Mouse (Mus musculus): ENCODE measurements around the gene Fbxl15. TPM values are rescaled to one million over a fixed set of nuclear protein-coding genes. Genes with fewer than 3 reads are reported as not detected.

The Fbxl15 gene
- polyA plus RNA-seq, 1 experiment from 2014 or later = 16.4 TPM

- Histone ChIP-seq H3K9ac (no peak overlapping the region), H3K27me3 (peaks cover 9% of the 10 kb centered on the region; the same call in 1 of the 2 replicates), H3K4me2 (replicated peaks) (no peak overlapping the region), H3K27ac (replicated peaks) (no peak overlapping the region), H3K36me3 (peaks cover 6% of the 10 kb centered on the region; the same call in 1 of the 2 replicates), H3K4me3 (replicated peaks) (no peak overlapping the region), H3K9me3 (replicated peaks) (no peaks in the 10 kb centered on the region), H3K4me1 (peaks cover 19% of the 10 kb centered on the region)
- ATAC-seq (ENCODE audit: insufficient number of reproducible peaks, low FRiP score, low TSS enrichment, low read depth) = no peak
- 89% methylated on average over 4 of the region's 4 CpGs for WGBS
Measured at GRCm38 (mm10) chr19:46302551-46302950, 25.4 kb upstream of the Fbxl15 start.

GRCm38 (mm10) chr19:46303251-46304215 lies 24.5 kb upstream of the Fbxl15 start:
- Histone ChIP-seq H3K4me1 (peaks cover 23% of the 10 kb centered on the region), H3K9me3 (replicated peaks) (no peaks in the 10 kb centered on the region), H3K36me3 (peaks cover 15% of the 10 kb centered on the region), H3K4me2 (replicated peaks) (peak overlapping the region; percentile 95), H3K9ac (peak overlapping the region; percentile 53; the same call in 1 of the 2 replicates), H3K4me3 (replicated peaks) (peak overlapping the region; percentile 77), H3K27me3 (peaks cover 15% of the 10 kb centered on the region; the same call in 1 of the 2 replicates), H3K27ac (replicated peaks) (peak overlapping the region; percentile 94)
- ATAC-seq (ENCODE audit: insufficient number of reproducible peaks, low FRiP score, low TSS enrichment, low read depth) = no peak
- WGBS = 49% methylated on average over 18 of the region's 18 CpGs

GRCm38 (mm10) chr19:46304216-46304841 lies 23.7 kb upstream of the Fbxl15 start, which contains the start of gene Nfkb2:
Gene Nfkb2 (plus strand): TSS chr19:46304320.
- H3K4me3 ChIP-seq (replicated peaks) = peak within 1 kb of the TSS; percentile 77
- H3K4me1 ChIP-seq = peaks cover 31% of the 10 kb centered on the region
- H3K36me3 ChIP-seq = peaks cover 18% of the 10 kb centered on the region
- H3K4me2 ChIP-seq (replicated peaks) = peak within 1 kb of the TSS; percentile 95
- H3K27ac ChIP-seq (replicated peaks) = peak within 1 kb of the TSS; percentile 94
- WGBS = under 1% methylated on average over 39 of the region's 39 CpGs
- peak within 1 kb of the TSS; percentile 53 for H3K9ac ChIP-seq
- no peaks in the 10 kb centered on the region for H3K9me3 ChIP-seq (replicated peaks)
- H3K27me3 ChIP-seq = peaks cover 15% of the 10 kb centered on the region; the same call in 1 of the 2 replicates
- ATAC-seq (ENCODE audit: insufficient number of reproducible peaks, low FRiP score, low TSS enrichment, low read depth) = peak; percentile 89

GRCm38 (mm10) chr19:46304908-46305333 lies 23.1 kb upstream of the Fbxl15 start:
- Histone ChIP-seq H3K4me1 (peaks cover 34% of the 10 kb centered on the region), H3K27me3 (peaks cover 19% of the 10 kb centered on the region; the same call in 1 of the 2 replicates), H3K27ac (replicated peaks) (peak overlapping the region; percentile 94), H3K36me3 (peaks cover 20% of the 10 kb centered on the region), H3K4me2 (replicated peaks) (peak overlapping the region; percentile 95), H3K9me3 (replicated peaks) (no peaks in the 10 kb centered on the region), H3K9ac (peak overlapping the region; percentile 53), H3K4me3 (replicated peaks) (peak overlapping the region; percentile 77)
- WGBS = under 1% methylated on average over 34 of the region's 34 CpGs
- ATAC-seq (ENCODE audit: insufficient number of reproducible peaks, low FRiP score, low TSS enrichment, low read depth) = peak; percentile 12

- Histone ChIP-seq H3K27ac (replicated peaks) (peak overlapping the region; percentile 94), H3K4me1 (peaks cover 34% of the 10 kb centered on the region), H3K9me3 (replicated peaks) (no peaks in the 10 kb centered on the region), H3K36me3 (peaks cover 27% of the 10 kb centered on the region), H3K9ac (peak overlapping the region; percentile 53), H3K27me3 (peaks cover 19% of the 10 kb centered on the region; the same call in 1 of the 2 replicates), H3K4me3 (replicated peaks) (peak overlapping the region; percentile 77), H3K4me2 (replicated peaks) (peak overlapping the region; percentile 95)
- peak; percentile 77 for ATAC-seq (ENCODE audit: insufficient number of reproducible peaks, low FRiP score, low TSS enrichment, low read depth)
- under 1% methylated on average over 43 of the region's 43 CpGs for WGBS
Measured at GRCm38 (mm10) chr19:46305432-46306267, 22.3 kb upstream of the Fbxl15 start.

- Histone ChIP-seq H3K9ac (no peak overlapping the region), H3K36me3 (peaks cover 33% of the 10 kb centered on the region), H3K27ac (replicated peaks) (peak overlapping the region; percentile 94; the same call in 1 of the 2 replicates), H3K4me3 (replicated peaks) (peak overlapping the region; percentile 77), H3K9me3 (replicated peaks) (no peaks in the 10 kb centered on the region), H3K4me1 (peaks cover 34% of the 10 kb centered on the region), H3K27me3 (peaks cover 19% of the 10 kb centered on the region; the same call in 1 of the 2 replicates), H3K4me2 (replicated peaks) (peak overlapping the region; percentile 95)
- no peak for ATAC-seq (ENCODE audit: insufficient number of reproducible peaks, low FRiP score, low TSS enrichment, low read depth)
- WGBS = 53% methylated on average over 5 of the region's 5 CpGs
Measured at GRCm38 (mm10) chr19:46306268-46306610, 21.7 kb upstream of the Fbxl15 start.

- Histone ChIP-seq H3K4me1 (peaks cover 34% of the 10 kb centered on the region), H3K9ac (no peak overlapping the region), H3K4me3 (replicated peaks) (no peak overlapping the region), H3K4me2 (replicated peaks) (no peak overlapping the region), H3K27me3 (peaks cover 19% of the 10 kb centered on the region; the same call in 1 of the 2 replicates), H3K27ac (replicated peaks) (no peak overlapping the region), H3K9me3 (replicated peaks) (no peaks in the 10 kb centered on the region), H3K36me3 (peaks cover 39% of the 10 kb centered on the region)
- 91% methylated on average over 9 of the region's 9 CpGs for WGBS
- ATAC-seq (ENCODE audit: insufficient number of reproducible peaks, low FRiP score, low TSS enrichment, low read depth) = no peak
Measured at GRCm38 (mm10) chr19:46306751-46307289, 21.2 kb upstream of the Fbxl15 start.

GRCm38 (mm10) chr19:46307781-46308180 lies 20.2 kb upstream of the Fbxl15 start:
- Histone ChIP-seq H3K9me3 (replicated peaks) (no peaks in the 10 kb centered on the region), H3K4me3 (replicated peaks) (no peak overlapping the region)

GRCm38 (mm10) chr19:46308303-46308702 lies 19.7 kb upstream of the Fbxl15 start:
- WGBS = 69% methylated on average over 16 of the region's 16 CpGs
- peaks cover 49% of the 10 kb centered on the region for H3K36me3 ChIP-seq
- no peak for ATAC-seq (ENCODE audit: insufficient number of reproducible peaks, low FRiP score, low TSS enrichment, low read depth)

More at GRCm38 (mm10) chr19:46307781-46308180, 20.2 kb upstream of the Fbxl15 start:
- WGBS = 83% methylated on average over 16 of the region's 16 CpGs
- Histone ChIP-seq H3K4me2 (replicated peaks) (no peak overlapping the region), H3K9ac (no peak overlapping the region), H3K36me3 (peaks cover 49% of the 10 kb centered on the region), H3K27me3 (peaks cover 27% of the 10 kb centered on the region; the same call in 1 of the 2 replicates), H3K27ac (replicated peaks) (no peak overlapping the region), H3K4me1 (peaks cover 34% of the 10 kb centered on the region)
- no peak for ATAC-seq (ENCODE audit: insufficient number of reproducible peaks, low FRiP score, low TSS enrichment, low read depth)

More at GRCm38 (mm10) chr19:46308303-46308702, 19.7 kb upstream of the Fbxl15 start:
- Histone ChIP-seq H3K27ac (replicated peaks) (no peak overlapping the region), H3K9ac (no peak overlapping the region), H3K27me3 (peaks cover 30% of the 10 kb centered on the region), H3K4me1 (peaks cover 34% of the 10 kb centered on the region), H3K4me3 (replicated peaks) (peak overlapping the region; percentile 43; the same call in 1 of the 2 replicates), H3K9me3 (replicated peaks) (no peaks in the 10 kb centered on the region), H3K4me2 (replicated peaks) (peak overlapping the region; percentile 82)
